Mouse (Mus musculus): Measurements from ENCODE around the gene Tbc1d10b.

GRCm38 (mm10) chr7:127207374-127208294, 634 bp downstream of the Tbc1d10b start:
- TF ChIP-seq CTCF (IDR thresholded peaks at IDR 0.05; ENCODE audit: borderline replicate concordance, control insufficient read depth, extremely low read depth, insufficient read depth, low read length, poor library complexity) (no peak), POLR2A (IDR thresholded peaks at IDR 0.05; ENCODE audit: control insufficient read depth, extremely low read depth, insufficient read depth, low read length, poor library complexity) (no peak)
